ENCODE assay signal across 16 mouse cellular contexts in the genomic region with DNA sequence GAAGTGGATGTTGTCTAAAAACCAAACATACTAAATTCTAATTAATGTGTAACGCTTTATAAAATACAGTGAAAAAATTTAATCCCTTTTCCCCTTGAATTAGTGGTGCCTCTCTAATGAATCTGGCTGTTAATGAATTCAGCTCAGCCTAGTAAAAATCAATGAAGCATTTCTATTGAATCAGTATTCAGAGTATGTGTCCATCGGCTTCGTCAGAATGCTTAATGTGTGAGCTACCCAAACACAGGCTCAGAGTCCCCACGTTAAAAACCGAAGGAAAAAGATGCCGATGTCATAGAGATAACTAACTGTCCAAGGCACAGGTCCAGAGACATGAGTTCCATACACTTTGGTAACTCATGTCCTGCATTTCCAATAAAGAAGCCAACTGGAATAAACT.
DNase-seq lines count a peak whose midpoint lies in the region; ATAC-seq lines count a peak whose summit lies in the region.
"Had no signal": no experiment of that assay in that cellular context is flagged by ENCODE, and none has a peak within 500 bp of the region (broad histone marks: within the 10 kb centered on the region; RNA-seq: fewer than 3 reads in every experiment).

No protein-coding gene starts in this region.

- DNase-seq in midbrain, embryonic 11.5 days (ENCODE audit: low spot score, missing footprints) = no peak
- DNase-seq in midbrain, embryonic 10.5 days (ENCODE audit: low spot score) = no peak
- no peak for DNase-seq in right cerebral cortex, postnatal 14 days
- no peak for DNase-seq in heart, postnatal 14 days
- DNase-seq: cerebellum, adult 8-10 months; gastrocnemius, postnatal 10 days; heart, postnatal 36 days; kidney, postnatal 36 days; liver, postnatal 0 days; thymus, postnatal 14 days had no signal

- no peaks in the 10 kb centered on the region for H3K36me3 ChIP-seq in midbrain, embryonic 11.5 days (ENCODE audit: control insufficient read depth, insufficient read depth, low read length)
- H3K36me3 ChIP-seq in midbrain, embryonic 10.5 days = no peaks in the 10 kb centered on the region
- H3K36me3 ChIP-seq in forebrain, embryonic 16.5 days (ENCODE audit: control insufficient read depth, insufficient read depth) = no peaks in the 10 kb centered on the region
- H3K36me3 ChIP-seq in midbrain, embryonic 13.5 days = no peaks in the 10 kb centered on the region
- no peaks in the 10 kb centered on the region for H3K36me3 ChIP-seq in neural tube, embryonic 15.5 days
- H3K36me3 ChIP-seq: heart, embryonic 13.5 days; limb, embryonic 10.5 days had no signal

- H3K9me3 ChIP-seq in midbrain, embryonic 11.5 days (ENCODE audit: control insufficient read depth, low read length) = no peaks in the 10 kb centered on the region
- H3K9me3 ChIP-seq in midbrain, embryonic 10.5 days (replicated peaks) = no peaks in the 10 kb centered on the region
- H3K9me3 ChIP-seq in forebrain, embryonic 16.5 days (ENCODE audit: control insufficient read depth, low read length) = no peaks in the 10 kb centered on the region
- no peaks in the 10 kb centered on the region for H3K9me3 ChIP-seq in midbrain, embryonic 13.5 days
- H3K9me3 ChIP-seq in neural tube, embryonic 15.5 days (replicated peaks) = no peaks in the 10 kb centered on the region
- H3K9me3 ChIP-seq: heart, embryonic 13.5 days; limb, embryonic 10.5 days had no signal

- no peak overlapping the region for H3K27ac ChIP-seq in midbrain, embryonic 11.5 days (ENCODE audit: low read depth, low read length)
- no peak overlapping the region for H3K27ac ChIP-seq in midbrain, embryonic 10.5 days (replicated peaks)
- H3K27ac ChIP-seq in forebrain, embryonic 16.5 days (ENCODE audit: low read length) = no peak overlapping the region
- H3K27ac ChIP-seq in midbrain, embryonic 13.5 days = no peak overlapping the region
- H3K27ac ChIP-seq in neural tube, embryonic 15.5 days (replicated peaks) = no peak overlapping the region
- H3K27ac ChIP-seq: heart, embryonic 13.5 days; limb, embryonic 10.5 days had no signal

- peak; percentile 54 for ATAC-seq in midbrain, embryonic 11.5 days (ENCODE audit: low FRiP score)
- peak; percentile 56 for ATAC-seq in forebrain, embryonic 16.5 days
- ATAC-seq in midbrain, embryonic 13.5 days = no peak
- ATAC-seq in neural tube, embryonic 15.5 days (ENCODE audit: low FRiP score) = 0 out of 2 replicates have a peak, but pooled peaks have one; percentile 30
- ATAC-seq: intestine, embryonic 16.5 days; liver, postnatal 0 days had no signal

- intact Hi-C loops in heart, postnatal 14 days (cut with DNase I) = no loop called here

- no peak overlapping the region for H3K4me2 ChIP-seq in midbrain, embryonic 11.5 days
- peak overlapping the region; percentile 20 for H3K4me2 ChIP-seq in forebrain, embryonic 16.5 days (ENCODE audit: low read length)
- H3K4me2 ChIP-seq in midbrain, embryonic 13.5 days (replicated peaks) = peak overlapping the region; percentile 17; the same call in 1 of the 2 replicates
- peak overlapping the region; percentile 19; the same call in 1 of the 2 replicates for H3K4me2 ChIP-seq in neural tube, embryonic 15.5 days
- H3K4me2 ChIP-seq: heart, embryonic 13.5 days had no signal

- WGBS in midbrain, embryonic 11.5 days = 70% methylated on average over 6 of the region's 6 CpGs
- 76% methylated on average over 6 of the region's 6 CpGs for WGBS in midbrain, embryonic 10.5 days
- WGBS in forebrain, embryonic 16.5 days = 17% methylated on average over 6 of the region's 6 CpGs
- WGBS in midbrain, embryonic 13.5 days = 44% methylated on average over 6 of the region's 6 CpGs
- WGBS in neural tube, embryonic 15.5 days = 32% methylated on average over 6 of the region's 6 CpGs

- H3K4me3 ChIP-seq in midbrain, embryonic 11.5 days (ENCODE audit: low read depth, low read length) = no peak overlapping the region
- no peak overlapping the region for H3K4me3 ChIP-seq in midbrain, embryonic 10.5 days
- H3K4me3 ChIP-seq in forebrain, embryonic 16.5 days (replicated peaks; ENCODE audit: low read length) = no peak overlapping the region
- no peak overlapping the region for H3K4me3 ChIP-seq in midbrain, embryonic 13.5 days (replicated peaks)
- no peak overlapping the region for H3K4me3 ChIP-seq in neural tube, embryonic 15.5 days (replicated peaks)
- H3K4me3 ChIP-seq: heart, embryonic 13.5 days; limb, embryonic 10.5 days had no signal

- no peaks in the 10 kb centered on the region for H3K4me1 ChIP-seq in midbrain, embryonic 11.5 days (ENCODE audit: control insufficient read depth, insufficient read depth, low read length)
- H3K4me1 ChIP-seq in midbrain, embryonic 10.5 days = peaks cover 16% of the 10 kb centered on the region; the same call in 1 of the 2 replicates
- peaks cover 10% of the 10 kb centered on the region for H3K4me1 ChIP-seq in forebrain, embryonic 16.5 days (replicated peaks; ENCODE audit: control insufficient read depth, insufficient read depth, low read length)
- peaks cover 18% of the 10 kb centered on the region; the same call in 1 of the 2 replicates for H3K4me1 ChIP-seq in midbrain, embryonic 13.5 days (replicated peaks)
- peaks cover 20% of the 10 kb centered on the region for H3K4me1 ChIP-seq in neural tube, embryonic 15.5 days

- no peak overlapping the region for H3K9ac ChIP-seq in midbrain, embryonic 11.5 days (ENCODE audit: low read length)
- H3K9ac ChIP-seq in forebrain, embryonic 16.5 days (replicated peaks; ENCODE audit: low read depth, low read length) = no peak overlapping the region
- H3K9ac ChIP-seq in midbrain, embryonic 13.5 days (replicated peaks) = no peak overlapping the region
- H3K9ac ChIP-seq in neural tube, embryonic 15.5 days (replicated peaks) = no peak overlapping the region
- H3K9ac ChIP-seq: heart, embryonic 13.5 days; liver, postnatal 0 days had no signal

- H3K27me3 ChIP-seq in midbrain, embryonic 11.5 days (ENCODE audit: control insufficient read depth, insufficient read depth, low read length) = no peaks in the 10 kb centered on the region
- H3K27me3 ChIP-seq in midbrain, embryonic 10.5 days (ENCODE audit: low read depth, poor library complexity, severe bottlenecking) = no peaks in the 10 kb centered on the region
- H3K27me3 ChIP-seq in forebrain, embryonic 16.5 days (replicated peaks; ENCODE audit: control insufficient read depth, insufficient read depth, low read length) = no peaks in the 10 kb centered on the region
- H3K27me3 ChIP-seq in midbrain, embryonic 13.5 days = no peaks in the 10 kb centered on the region
- no peaks in the 10 kb centered on the region for H3K27me3 ChIP-seq in neural tube, embryonic 15.5 days (replicated peaks)
- H3K27me3 ChIP-seq: heart, embryonic 13.5 days had no signal
